Mouse (Mus musculus): Measurements from ENCODE around the gene Itgb5. TPM values are rescaled to one million over a fixed set of nuclear protein-coding genes. Genes with fewer than 3 reads are reported as not detected.

Gene Itgb5
- polyA plus RNA-seq, 1 experiment from 2014 or later = 16.8 TPM

GRCm38 (mm10) chr16:33940095-33940494 is 110.6 kb downstream of the Itgb5 start:
- WGBS = 62% methylated on average over 5 of the region's 5 CpGs
- Histone ChIP-seq H3K4me2 (replicated peaks; ENCODE audit: low read depth, low read length) (no peak overlapping the region), H3K9ac (replicated peaks; ENCODE audit: low read length) (no peak overlapping the region), H3K4me1 (ENCODE audit: insufficient read depth, low read length) (peaks cover 54% of the 10 kb centered on the region), H3K36me3 (ENCODE audit: insufficient read depth, low read length) (no peaks in the 10 kb centered on the region), H3K4me3 (ENCODE audit: low read length) (no peak overlapping the region), H3K27me3 (ENCODE audit: insufficient read depth, low read length) (no peaks in the 10 kb centered on the region; the same call in 1 of the 2 replicates), H3K27ac (ENCODE audit: low read length) (0 out of 2 replicates have a peak overlapping the region, but pooled peaks have one; percentile 33), H3K9me3 (ENCODE audit: low read length) (no peaks in the 10 kb centered on the region)
- no peak for ATAC-seq (ENCODE audit: low FRiP score, low TSS enrichment)

GRCm38 (mm10) chr16:33941271-33941781 is 111.9 kb downstream of the Itgb5 start:
- H3K9me3 ChIP-seq (ENCODE audit: low read length) = no peaks in the 10 kb centered on the region
- peak overlapping the region; percentile 76 for H3K27ac ChIP-seq (ENCODE audit: low read length)
- H3K36me3 ChIP-seq (ENCODE audit: insufficient read depth, low read length) = no peaks in the 10 kb centered on the region
- no peaks in the 10 kb centered on the region; the same call in 1 of the 2 replicates for H3K27me3 ChIP-seq (ENCODE audit: insufficient read depth, low read length)
- WGBS = 26% methylated on average over 11 of the region's 11 CpGs
- H3K4me1 ChIP-seq (ENCODE audit: insufficient read depth, low read length) = peaks cover 62% of the 10 kb centered on the region
- no peak overlapping the region for H3K4me3 ChIP-seq (ENCODE audit: low read length)
- H3K4me2 ChIP-seq (replicated peaks; ENCODE audit: low read depth, low read length) = no peak overlapping the region
- H3K9ac ChIP-seq (replicated peaks; ENCODE audit: low read length) = no peak overlapping the region
- ATAC-seq (ENCODE audit: low FRiP score, low TSS enrichment) = peak; percentile 49

- ATAC-seq (ENCODE audit: low FRiP score, low TSS enrichment) = no peak
- H3K36me3 ChIP-seq (ENCODE audit: insufficient read depth, low read length) = no peaks in the 10 kb centered on the region
- no peaks in the 10 kb centered on the region; the same call in 1 of the 2 replicates for H3K27me3 ChIP-seq (ENCODE audit: insufficient read depth, low read length)
- 34% methylated on average over 11 of the region's 11 CpGs for WGBS
- no peak overlapping the region for H3K4me3 ChIP-seq (ENCODE audit: low read length)
- H3K4me2 ChIP-seq (replicated peaks; ENCODE audit: low read depth, low read length) = no peak overlapping the region
- no peak overlapping the region for H3K9ac ChIP-seq (replicated peaks; ENCODE audit: low read length)
- H3K9me3 ChIP-seq (ENCODE audit: low read length) = no peaks in the 10 kb centered on the region
- H3K4me1 ChIP-seq (ENCODE audit: insufficient read depth, low read length) = peaks cover 62% of the 10 kb centered on the region
- H3K27ac ChIP-seq (ENCODE audit: low read length) = peak overlapping the region; percentile 76; the same call in 1 of the 2 replicates
Observed at GRCm38 (mm10) chr16:33942341-33942740, 112.9 kb downstream of the Itgb5 start.

- ATAC-seq (ENCODE audit: low FRiP score, low TSS enrichment) = no peak
- 96% methylated on average over 6 of the region's 6 CpGs for whole genome bisulfite sequencing
- Histone ChIP-seq H3K4me1 (ENCODE audit: insufficient read depth, low read length) (peaks cover 56% of the 10 kb centered on the region), H3K4me3 (ENCODE audit: low read length) (no peak overlapping the region), H3K27ac (ENCODE audit: low read length) (no peak overlapping the region), H3K9ac (replicated peaks; ENCODE audit: low read length) (no peak overlapping the region), H3K9me3 (ENCODE audit: low read length) (no peaks in the 10 kb centered on the region), H3K27me3 (ENCODE audit: insufficient read depth, low read length) (no peaks in the 10 kb centered on the region), H3K36me3 (ENCODE audit: insufficient read depth, low read length) (no peaks in the 10 kb centered on the region), H3K4me2 (replicated peaks; ENCODE audit: low read depth, low read length) (no peak overlapping the region)
Observed at GRCm38 (mm10) chr16:33943388-33943787, 113.9 kb downstream of the Itgb5 start.

- WGBS = 87% methylated on average over 4 of the region's 4 CpGs
Observed at GRCm38 (mm10) chr16:33944126-33944525, 114.7 kb downstream of the Itgb5 start.

GRCm38 (mm10) chr16:33944772-33945171 is 115.3 kb downstream of the Itgb5 start:
- Histone ChIP-seq H3K36me3 (ENCODE audit: insufficient read depth, low read length) (peaks cover 5% of the 10 kb centered on the region; the same call in 1 of the 2 replicates), H3K4me2 (replicated peaks; ENCODE audit: low read depth, low read length) (no peak overlapping the region), H3K9me3 (ENCODE audit: low read length) (no peaks in the 10 kb centered on the region), H3K9ac (replicated peaks; ENCODE audit: low read length) (no peak overlapping the region), H3K27me3 (ENCODE audit: insufficient read depth, low read length) (no peaks in the 10 kb centered on the region), H3K27ac (ENCODE audit: low read length) (no peak overlapping the region), H3K4me1 (ENCODE audit: insufficient read depth, low read length) (peaks cover 42% of the 10 kb centered on the region), H3K4me3 (ENCODE audit: low read length) (no peak overlapping the region)
- ATAC-seq (ENCODE audit: low FRiP score, low TSS enrichment) = 0 out of 2 replicates have a peak, but pooled peaks have one; percentile 12
- WGBS = 37% methylated on average over 6 of the region's 6 CpGs

More at GRCm38 (mm10) chr16:33944126-33944525, 114.7 kb downstream of the Itgb5 start:
- ATAC-seq (ENCODE audit: low FRiP score, low TSS enrichment) = no peak
- Histone ChIP-seq H3K9me3 (ENCODE audit: low read length) (no peaks in the 10 kb centered on the region), H3K4me2 (replicated peaks; ENCODE audit: low read depth, low read length) (no peak overlapping the region), H3K27me3 (ENCODE audit: insufficient read depth, low read length) (no peaks in the 10 kb centered on the region), H3K4me3 (ENCODE audit: low read length) (no peak overlapping the region), H3K27ac (ENCODE audit: low read length) (no peak overlapping the region), H3K4me1 (ENCODE audit: insufficient read depth, low read length) (peaks cover 49% of the 10 kb centered on the region), H3K36me3 (ENCODE audit: insufficient read depth, low read length) (peaks cover 5% of the 10 kb centered on the region; the same call in 1 of the 2 replicates), H3K9ac (replicated peaks; ENCODE audit: low read length) (no peak overlapping the region)

GRCm38 (mm10) chr16:33946021-33946420 is 116.6 kb downstream of the Itgb5 start:
- H3K36me3 ChIP-seq (ENCODE audit: insufficient read depth, low read length) = peaks cover 5% of the 10 kb centered on the region; the same call in 1 of the 2 replicates
- no peaks in the 10 kb centered on the region for H3K27me3 ChIP-seq (ENCODE audit: insufficient read depth, low read length)
- no peak overlapping the region for H3K9ac ChIP-seq (replicated peaks; ENCODE audit: low read length)
- WGBS = 34% methylated on average over 7 of the region's 7 CpGs
- H3K9me3 ChIP-seq (ENCODE audit: low read length) = no peaks in the 10 kb centered on the region
- H3K4me3 ChIP-seq (ENCODE audit: low read length) = no peak overlapping the region
- H3K4me2 ChIP-seq (replicated peaks; ENCODE audit: low read depth, low read length) = no peak overlapping the region
- no peak overlapping the region for H3K27ac ChIP-seq (ENCODE audit: low read length)
- H3K4me1 ChIP-seq (ENCODE audit: insufficient read depth, low read length) = peaks cover 30% of the 10 kb centered on the region
- ATAC-seq (ENCODE audit: low FRiP score, low TSS enrichment) = no peak

GRCm38 (mm10) chr16:33947664-33948571 is 118.5 kb downstream of the Itgb5 start:
- H3K36me3 ChIP-seq (ENCODE audit: insufficient read depth, low read length) = peaks cover 5% of the 10 kb centered on the region
- H3K9ac ChIP-seq (replicated peaks; ENCODE audit: low read length) = no peak overlapping the region
- H3K4me1 ChIP-seq (ENCODE audit: insufficient read depth, low read length) = peaks cover 11% of the 10 kb centered on the region
- no peak overlapping the region for H3K4me2 ChIP-seq (replicated peaks; ENCODE audit: low read depth, low read length)
- H3K4me3 ChIP-seq (ENCODE audit: low read length) = no peak overlapping the region
- no peak overlapping the region for H3K27ac ChIP-seq (ENCODE audit: low read length)
- 86% methylated on average over 17 of the region's 17 CpGs for WGBS
- H3K27me3 ChIP-seq (ENCODE audit: insufficient read depth, low read length) = no peaks in the 10 kb centered on the region
- H3K9me3 ChIP-seq (ENCODE audit: low read length) = no peaks in the 10 kb centered on the region
- no peak for ATAC-seq (ENCODE audit: low FRiP score, low TSS enrichment)

GRCm38 (mm10) chr16:33950386-33950785 is 120.9 kb downstream of the Itgb5 start:
- H3K9ac ChIP-seq (replicated peaks; ENCODE audit: low read length) = no peak overlapping the region
- ATAC-seq (ENCODE audit: low FRiP score, low TSS enrichment) = no peak
- no peaks in the 10 kb centered on the region for H3K27me3 ChIP-seq (ENCODE audit: insufficient read depth, low read length)
- 87% methylated on average over 6 of the region's 6 CpGs for WGBS
- peaks cover 8% of the 10 kb centered on the region for H3K4me1 ChIP-seq (ENCODE audit: insufficient read depth, low read length)
- no peaks in the 10 kb centered on the region for H3K9me3 ChIP-seq (ENCODE audit: low read length)
- no peak overlapping the region for H3K4me2 ChIP-seq (replicated peaks; ENCODE audit: low read depth, low read length)
- no peak overlapping the region for H3K4me3 ChIP-seq (ENCODE audit: low read length)
- H3K36me3 ChIP-seq (ENCODE audit: insufficient read depth, low read length) = peaks cover 28% of the 10 kb centered on the region
- H3K27ac ChIP-seq (ENCODE audit: low read length) = no peak overlapping the region

- Histone ChIP-seq H3K4me1 (ENCODE audit: insufficient read depth, low read length) (peaks cover 4% of the 10 kb centered on the region), H3K9ac (replicated peaks; ENCODE audit: low read length) (no peak overlapping the region), H3K4me3 (ENCODE audit: low read length) (no peak overlapping the region), H3K9me3 (ENCODE audit: low read length) (no peaks in the 10 kb centered on the region), H3K27ac (ENCODE audit: low read length) (no peak overlapping the region), H3K36me3 (ENCODE audit: insufficient read depth, low read length) (peaks cover 33% of the 10 kb centered on the region), H3K4me2 (replicated peaks; ENCODE audit: low read depth, low read length) (no peak overlapping the region), H3K27me3 (ENCODE audit: insufficient read depth, low read length) (no peaks in the 10 kb centered on the region)
- ATAC-seq (ENCODE audit: low FRiP score, low TSS enrichment) = peak; percentile 80
- WGBS = 18% methylated on average over 4 of the region's 4 CpGs
Observed at GRCm38 (mm10) chr16:33950830-33951229, 121.4 kb downstream of the Itgb5 start.

Data from kidney, embryonic 16.5 days (tissue).